Mouse (Mus musculus): ENCODE data around the gene Ccnd3.

DNA sequence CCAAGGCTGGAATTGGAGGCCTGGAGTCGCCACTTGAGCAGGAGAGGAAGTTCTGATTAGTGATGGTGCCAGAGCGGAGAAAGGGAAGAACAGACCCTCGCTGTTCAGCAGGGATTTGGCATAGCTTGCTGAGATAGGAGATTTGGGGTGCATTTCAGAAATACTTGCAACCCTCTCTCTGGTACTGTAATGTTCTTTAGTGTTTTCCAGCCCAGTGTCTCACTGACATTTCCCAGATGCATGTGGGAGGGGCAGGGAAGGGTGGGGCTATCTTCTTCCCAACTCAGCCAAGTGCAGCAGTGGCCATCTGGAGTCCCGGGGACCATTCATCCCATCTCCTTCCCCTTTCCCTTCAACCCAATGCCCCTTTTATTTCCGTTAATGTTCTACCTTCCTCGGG is 54.9 kb downstream of the Ccnd3 start:
- TF ChIP-seq POLR2A (IDR thresholded peaks at IDR 0.05; ENCODE audit: borderline replicate concordance, low read depth, low read length) (no peak), CTCF (IDR thresholded peaks at IDR 0.05; ENCODE audit: low read depth, low read length) (no peak)
